Mouse (Mus musculus) layer of hippocampus, adult 9-10 months (tissue): ENCODE results near the gene Olfr1093.
A peak's percentile ranks its signal among the peaks of the same experiment; 100 is the strongest.

ENCODE experiments used
- DNase-seq: peaks from one replicate; pipeline ENCODE4 v3.0.0; 2022; ENCODE audit warnings: low spot score

The Olfr1093 gene

DNA sequence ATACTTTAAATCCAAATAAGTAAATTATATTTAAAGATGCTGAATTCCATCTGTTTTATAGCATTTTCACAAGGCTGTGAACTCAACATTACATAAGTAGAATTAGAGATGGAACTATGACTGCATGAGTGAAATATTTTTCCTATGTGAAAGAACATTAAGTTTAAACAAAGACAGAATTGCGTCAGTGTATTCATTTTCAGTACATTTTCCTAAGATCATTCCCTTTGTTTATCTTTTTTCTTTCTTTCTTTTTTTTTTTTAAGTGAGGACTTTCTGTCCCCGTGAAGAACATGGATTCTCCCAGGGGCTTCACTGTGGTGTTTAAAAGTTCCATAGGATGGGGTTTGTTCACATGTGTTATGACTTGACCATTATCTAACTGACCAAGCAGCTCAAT is at the start of gene Olfr1093:
Gene Olfr1093, plus strand, starts transcription at position 301 of the 400 bp plus-strand sequence.
- no peak for DNase-seq

DNA sequence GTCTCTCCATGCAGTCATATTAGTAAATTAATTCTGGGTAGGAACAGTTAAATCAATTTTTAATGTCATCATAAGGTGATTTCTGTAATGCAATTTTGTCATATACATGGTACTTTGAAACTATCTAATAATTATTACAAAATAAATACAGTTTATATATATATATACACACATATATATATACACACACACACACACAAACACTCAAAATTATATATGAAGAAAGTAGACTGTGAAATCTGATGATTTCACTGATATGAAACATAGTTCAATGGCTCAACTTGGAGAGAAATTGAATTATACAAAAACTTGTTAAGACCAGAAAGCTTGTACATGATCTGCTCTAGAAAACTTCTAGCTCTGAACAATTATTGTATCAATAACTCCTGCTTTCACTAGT is 48.7 kb upstream of the Olfr1093 start, which contains the start of gene Olfr1089:
Gene Olfr1089, minus strand, starts transcription at position 101 of the 400 bp plus-strand sequence.
- no peak for DNase-seq

DNA sequence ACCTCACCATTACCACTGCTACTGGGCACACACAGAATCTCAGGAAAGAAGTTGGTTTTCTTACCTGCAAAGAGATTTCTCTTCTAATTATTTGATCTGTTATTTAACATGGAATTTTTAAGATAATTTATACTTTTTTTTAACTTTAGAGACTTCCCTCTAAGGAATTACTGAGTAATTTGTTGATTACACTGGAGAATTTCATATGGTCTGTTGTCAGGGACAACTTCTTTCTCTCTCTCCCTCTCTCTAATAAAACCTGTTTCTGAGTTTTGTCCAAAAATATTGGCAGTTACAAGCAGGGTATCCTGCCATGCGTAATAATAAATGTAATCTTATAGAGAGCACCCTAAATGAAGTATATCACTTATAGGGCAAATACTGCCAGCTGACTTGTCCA is 23.4 kb upstream of the Olfr1093 start, which contains the start of gene Olfr1090:
Gene Olfr1090, minus strand, starts transcription at position 101 of the 400 bp plus-strand sequence.
- no peak for DNase-seq

DNA sequence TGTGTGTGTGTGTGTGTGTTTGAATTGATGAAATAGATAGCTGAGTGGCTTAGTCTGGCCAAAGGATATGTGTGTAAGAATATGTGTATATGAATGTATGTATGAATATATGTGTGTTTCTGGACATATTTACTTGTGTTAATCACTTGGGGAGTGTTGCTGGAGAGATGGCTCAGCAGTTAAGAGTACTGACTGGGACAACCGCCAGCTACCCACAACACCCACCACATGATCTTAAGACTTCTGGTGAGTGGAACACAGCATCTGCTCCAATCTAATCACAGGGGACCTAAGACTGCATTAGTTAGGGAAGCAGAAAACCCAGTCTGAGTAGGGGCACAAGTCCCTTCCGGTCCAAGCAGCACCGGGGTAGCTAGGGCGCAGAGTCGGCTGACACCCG is 21.2 kb upstream of the Olfr1093 start:
- peak; percentile 4 for DNase-seq

DNA sequence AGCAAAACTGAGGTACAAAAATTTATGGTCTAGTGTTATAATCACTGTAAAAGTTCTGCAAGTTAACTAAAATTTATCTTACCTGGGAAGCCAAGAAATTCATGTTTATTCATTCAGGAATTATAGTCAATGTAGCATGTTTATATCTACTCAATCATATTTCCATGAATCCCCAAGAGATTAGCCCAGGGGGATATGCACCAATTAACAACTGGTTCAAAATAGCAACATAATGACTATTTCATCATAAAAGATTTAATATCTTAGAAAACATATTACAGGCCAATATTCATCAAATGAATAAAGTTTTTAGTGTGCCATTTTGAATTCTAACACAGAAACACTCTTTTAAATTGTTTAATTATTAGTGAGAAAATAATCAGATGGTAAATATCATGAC is 27.6 kb downstream of the Olfr1093 start, which contains the start of gene Olfr141:
Gene Olfr141, minus strand, starts transcription at position 101 of the 400 bp plus-strand sequence.
- no peak for DNase-seq

DNA sequence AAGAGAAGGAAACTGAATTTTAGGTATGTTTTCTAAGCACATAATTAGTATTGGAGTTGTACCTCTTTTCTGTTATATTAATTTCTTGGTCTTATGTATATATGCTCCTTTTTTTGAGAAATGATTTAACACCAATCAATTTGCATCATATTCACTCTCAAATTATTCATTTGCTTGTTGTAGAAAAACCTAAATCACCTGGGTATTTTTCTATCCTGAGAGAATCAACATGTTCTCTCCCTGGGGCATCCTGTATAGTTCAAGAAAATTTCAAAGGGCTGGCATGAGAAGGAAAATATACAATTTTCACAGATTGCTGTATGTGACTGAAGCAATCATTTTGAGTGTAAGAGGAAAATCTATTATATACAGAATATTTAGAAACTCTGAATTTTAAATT is 42.1 kb downstream of the Olfr1093 start, which contains the start of gene Olfr1094:
Gene Olfr1094, plus strand, starts transcription at position 301 of the 400 bp plus-strand sequence.
- DNase-seq: no peak
